Mouse (Mus musculus) erythroblast, embryonic 14.5 days (primary cell): ENCODE data around the gene Dennd1b.

Experiments used
- GATA1 ChIP-seq: IDR thresholded peaks from 2 replicates; pipeline ENCODE4 v1.6.1; 2012; ENCODE audit warnings: low read length, inconsistent platforms, mixed read lengths
- TAL1 ChIP-seq: IDR thresholded peaks from 3 replicates; pipeline ENCODE4 v1.6.1; 2012; ENCODE audit warnings: low read length, inconsistent platforms, mixed read lengths

DNA sequence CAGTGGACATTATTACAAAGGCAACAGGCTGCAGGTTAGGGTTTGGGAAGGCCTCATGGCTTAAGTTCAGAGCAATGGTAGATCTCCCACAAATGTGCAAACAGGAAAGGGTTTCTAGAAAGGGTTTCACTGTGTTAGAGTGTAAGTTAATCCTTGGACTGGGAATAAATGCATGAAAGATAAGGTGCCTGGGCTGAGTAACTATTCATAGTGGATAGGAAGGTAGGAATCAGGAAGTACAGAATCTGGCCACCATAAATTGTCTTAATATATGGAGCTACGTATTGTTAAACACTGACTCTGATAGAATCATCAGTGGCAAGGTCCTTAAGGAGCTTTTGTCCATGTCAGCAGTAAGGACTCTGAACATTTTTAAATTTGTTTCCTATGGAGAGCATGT is 42.8 kb downstream of the Dennd1b start:
- TF ChIP-seq GATA1 (no peak), TAL1 (no peak)
